Mouse (Mus musculus) ZHBTc4 (cell line): Measurements from ENCODE around the gene Zfp687.
A peak's percentile ranks its signal among the peaks of the same experiment; 100 is the strongest.

Source experiments
- DNase-seq: peaks from one replicate; pipeline ENCODE4 v3.0.0-alpha.2; 2011; ENCODE audit warnings: low read depth, low spot score

Zfp687 gene

GRCm38 (mm10) chr3:95016532-95017056 lies 1.3 kb upstream of the Zfp687 start:
- DNase-seq: no peak

GRCm38 (mm10) chr3:95015891-95016531 lies 763 bp upstream of the Zfp687 start:
- DNase-seq: peak; percentile 99

GRCm38 (mm10) chr3:95014428-95015151 lies 658 bp downstream of the Zfp687 start:
- DNase-seq: peak; percentile 74

GRCm38 (mm10) chr3:95013699-95014427 lies 1.4 kb downstream of the Zfp687 start:
- peak; percentile 31 for DNase-seq

GRCm38 (mm10) chr3:95012982-95013381 lies 2.3 kb downstream of the Zfp687 start:
- no peak for DNase-seq

GRCm38 (mm10) chr3:95010396-95010795 lies 4.9 kb downstream of the Zfp687 start:
- DNase-seq: no peak

- no peak for DNase-seq
Observed at GRCm38 (mm10) chr3:95007706-95008105, 7.5 kb downstream of the Zfp687 start.

- DNase-seq: no peak
Observed at GRCm38 (mm10) chr3:95005651-95006050, 9.6 kb downstream of the Zfp687 start.

GRCm38 (mm10) chr3:95003273-95003672 lies 12.0 kb downstream of the Zfp687 start:
- no peak for DNase-seq

- no peak for DNase-seq
Observed at GRCm38 (mm10) chr3:95002569-95002968, 12.7 kb downstream of the Zfp687 start.

GRCm38 (mm10) chr3:94996946-94997345 lies 18.3 kb downstream of the Zfp687 start:
- DNase-seq: peak; percentile 72

- DNase-seq: peak; percentile 33
Observed at GRCm38 (mm10) chr3:94989159-94989761, 26.0 kb downstream of the Zfp687 start.

- DNase-seq: no peak
Observed at GRCm38 (mm10) chr3:94987578-94987977, 27.7 kb downstream of the Zfp687 start.

GRCm38 (mm10) chr3:94985513-94985912 lies 29.7 kb downstream of the Zfp687 start:
- DNase-seq: no peak

GRCm38 (mm10) chr3:94984312-94984711 lies 30.9 kb downstream of the Zfp687 start:
- no peak for DNase-seq

- peak; percentile 97 for DNase-seq
Observed at GRCm38 (mm10) chr3:94974528-94975422, 40.5 kb downstream of the Zfp687 start, which contains the start of gene Pi4kb. TSS of gene Pi4kb (plus strand) at chr3:94974731.

GRCm38 (mm10) chr3:94974026-94974527 lies 41.2 kb downstream of the Zfp687 start:
- DNase-seq: peak; percentile 34

- DNase-seq: no peak
Observed at GRCm38 (mm10) chr3:94973620-94974019, 41.6 kb downstream of the Zfp687 start.

- DNase-seq: no peak
Observed at GRCm38 (mm10) chr3:94972552-94972951, 42.7 kb downstream of the Zfp687 start.

- DNase-seq: no peak
Observed at GRCm38 (mm10) chr3:94965878-94966277, 49.4 kb downstream of the Zfp687 start.
